Mouse (Mus musculus) intestine, embryonic 16.5 days (tissue): ENCODE measurements around the gene Sh3bgrl3. TPM values are rescaled to one million over a fixed set of nuclear protein-coding genes. Genes with fewer than 3 reads are reported as not detected.

Experiments used
- ATAC-seq: fragments of 200-750 bp; cut with Nextera tagmentation; 2 replicates; pipeline ENCODE4 v1.8.0; 2017; ENCODE audit warnings: moderate TSS enrichment, moderate library complexity
- H3K27ac ChIP-seq: fragments of 300-500 bp; sonication (generic); 2 replicates; pipeline ENCODE4 v1.5.1; 2014; ENCODE audit warnings: mild to moderate bottlenecking, low read length
- H3K27me3 ChIP-seq: fragments of 300-500 bp; sonication (generic); replicated peaks from 2 replicates; pipeline ENCODE4 v1.6.1; 2014; ENCODE audit warnings: low read length, control low read depth, mixed read lengths; ENCODE audit not compliant: control insufficient read depth, insufficient read depth
- H3K36me3 ChIP-seq: fragments of 300-500 bp; sonication (generic); 2 replicates; pipeline ENCODE4 v1.6.1; 2014; ENCODE audit warnings: low read length, control low read depth; ENCODE audit not compliant: control insufficient read depth, insufficient read depth
- H3K4me1 ChIP-seq: fragments of 300-500 bp; sonication (generic); 2 replicates; pipeline ENCODE4 v1.6.1; 2014; ENCODE audit warnings: low read length, control low read depth, mixed read lengths; ENCODE audit not compliant: control insufficient read depth, insufficient read depth
- H3K4me2 ChIP-seq: fragments of 300-500 bp; sonication (generic); 2 replicates; pipeline ENCODE4 v1.6.1; 2014; ENCODE audit warnings: low read depth, low read length, control low read depth
- H3K4me3 ChIP-seq: fragments of 300-500 bp; sonication (generic); 2 replicates; pipeline ENCODE4 v1.5.1; 2014; ENCODE audit warnings: mild to moderate bottlenecking, low read length
- H3K9ac ChIP-seq: fragments of 300-500 bp; sonication (generic); 2 replicates; pipeline ENCODE4 v1.6.1; 2014; ENCODE audit warnings: low read depth, low read length
- H3K9me3 ChIP-seq: fragments of 300-500 bp; sonication (generic); 2 replicates; pipeline ENCODE4 v1.6.1; 2016; ENCODE audit warnings: low read length, control low read depth; ENCODE audit not compliant: control insufficient read depth
- WGBS: fragments of 180-500 bp; shearing (Covaris S2); extraction: QIAGEN DNeasy Blood & Tissue Kit; methylation state at CpG from one replicate; pipeline ENCODE4 v1.1.7; 2014; 5-methylcytosine and 5-hydroxymethylcytosine counted together
- polyA plus RNA-seq: library from polyadenylated mRNA; unstranded; fragments of >200 nt; fragmentation: Nextera tagmentation; extraction: Ambion mirVana; gene quantifications from 2 replicates; pipeline ENCODE4 v1.2.1, GENCODE M21; 2015

The Sh3bgrl3 gene
- polyA plus RNA-seq, 1 experiment from 2014 or later, result 428 TPM

GRCm38 (mm10) chr4:134080674-134081073 is 47.9 kb downstream of the Sh3bgrl3 start:
- Histone ChIP-seq H3K4me1 (peaks cover 14% of the 10 kb centered on the region), H3K4me2 (no peak overlapping the region), H3K4me3 (no peak overlapping the region), H3K27me3 (no peaks in the 10 kb centered on the region), H3K9ac (no peak overlapping the region), H3K36me3 (0 out of 2 replicates have a peak, but pooled peaks cover 3% of the 10 kb centered on the region), H3K27ac (no peak overlapping the region), H3K9me3 (no peaks in the 10 kb centered on the region)
- 81% methylated on average over 4 of the region's 4 CpGs for WGBS
- no peak for ATAC-seq

GRCm38 (mm10) chr4:134078694-134079093 is 49.9 kb downstream of the Sh3bgrl3 start:
- 19% methylated on average over 3 of the region's 3 CpGs for WGBS

More at GRCm38 (mm10) chr4:134078694-134079093, 49.9 kb downstream of the Sh3bgrl3 start:
- Histone ChIP-seq H3K27me3 (no peaks in the 10 kb centered on the region), H3K9ac (no peak overlapping the region), H3K4me3 (no peak overlapping the region), H3K36me3 (no peaks in the 10 kb centered on the region), H3K4me2 (no peak overlapping the region), H3K4me1 (peaks cover 14% of the 10 kb centered on the region), H3K27ac (no peak overlapping the region), H3K9me3 (no peaks in the 10 kb centered on the region)
- no peak for ATAC-seq

Other genes starting within 250 kb of the Sh3bgrl3 start
- 148 and 156 TPM in 2 replicates for gene Rps6ka1, start 241.0 kb downstream of the Sh3bgrl3 start, polyA plus RNA-seq
- 1,469 and 1,670 TPM in 2 replicates for gene Hmgn2, start 160.1 kb downstream of the Sh3bgrl3 start, polyA plus RNA-seq
- 41.3 and 45.4 TPM in 2 replicates for gene Dhdds, start 127.9 kb downstream of the Sh3bgrl3 start, polyA plus RNA-seq
- 0.10 TPM in 2 replicates for gene Lin28a, start 109.9 kb downstream of the Sh3bgrl3 start, polyA plus RNA-seq
- gene Zfp683, start 75.0 kb downstream of the Sh3bgrl3 start, polyA plus RNA-seq, result not detected in 2 replicates
- 22.3 and 22.9 TPM in 2 replicates for gene Crybg2, start 68.0 kb downstream of the Sh3bgrl3 start, polyA plus RNA-seq
- gene Cd52, start 33.7 kb downstream of the Sh3bgrl3 start, polyA plus RNA-seq, result 27.8 and 28.4 TPM in 2 replicates
- gene Ubxn11, start 26.2 kb downstream of the Sh3bgrl3 start, polyA plus RNA-seq, result 4.3 and 5.6 TPM in 2 replicates
- gene Cep85, start 58.3 kb upstream of the Sh3bgrl3 start, polyA plus RNA-seq, result 112 and 125 TPM in 2 replicates
- gene Gm7534, start 74.2 kb upstream of the Sh3bgrl3 start, polyA plus RNA-seq, result not detected in 2 replicates
- 0.37 and 0.60 TPM in 2 replicates for gene Catsper4, start 98.6 kb upstream of the Sh3bgrl3 start, polyA plus RNA-seq
- gene Cnksr1, start 109.6 kb upstream of the Sh3bgrl3 start, polyA plus RNA-seq, result 16.9 and 18.3 TPM in 2 replicates
- 0.28 and 0.34 TPM in 2 replicates for gene E130218I03Rik, start 114.9 kb upstream of the Sh3bgrl3 start, polyA plus RNA-seq
- gene Zfp593, start 116.8 kb upstream of the Sh3bgrl3 start, polyA plus RNA-seq, result 13.0 and 14.5 TPM in 2 replicates
- not detected in 2 replicates for gene Gm30191, start 118.1 kb upstream of the Sh3bgrl3 start, polyA plus RNA-seq
- gene Grrp1, start 125.3 kb upstream of the Sh3bgrl3 start, polyA plus RNA-seq, result 3.6 and 5.0 TPM in 2 replicates
- 14.0 and 16.5 TPM in 2 replicates for gene Pdik1l, start 159.1 kb upstream of the Sh3bgrl3 start, polyA plus RNA-seq
- 1.3 and 1.9 TPM in 2 replicates for gene Trim63, start 186.3 kb upstream of the Sh3bgrl3 start, polyA plus RNA-seq
- gene Slc30a2, start 214.4 kb upstream of the Sh3bgrl3 start, polyA plus RNA-seq, result 7.4 and 10.6 TPM in 2 replicates